8 mouse cellular contexts compared by ENCODE assay signal in genomic region chr10:95773425-95773980, GRCm38 (mm10).
A peak's percentile ranks its signal among the peaks of the same experiment; 100 is the strongest.
DNase-seq lines count a peak whose midpoint lies in the region; ATAC-seq lines count a peak whose summit lies in the region.

No protein-coding gene starts in this region.

- WGBS in kidney, embryonic 14.5 days: 79% methylated on average over 16 of the region's 16 CpGs
- WGBS in forebrain, embryonic 10.5 days: 88% methylated on average over 16 of the region's 16 CpGs

- peak; percentile 46 for ATAC-seq in kidney, embryonic 14.5 days (ENCODE audit: low FRiP score, low TSS enrichment)
- ATAC-seq in frontal cortex, adult (ENCODE audit: low TSS enrichment): no peak

- DNase-seq in adrenal gland, adult (ENCODE audit: inconsistent age in 2 of 2, low spot score in 1 of 2): peak; percentile 67 to 77
- DNase-seq in adrenal gland, adult 8-10 months: no peak
- DNase-seq in heart, adult 18-20 months: peak; percentile 77 to 88
- DNase-seq in lung, postnatal 4 days: peak; percentile 51 to 72
- no peak for DNase-seq in B cell, adult 2 months
- no peak for DNase-seq in forebrain, embryonic 10.5 days (ENCODE audit: extremely low spot score, low spot score)

- H3K27me3 ChIP-seq in kidney, embryonic 14.5 days (ENCODE audit: control insufficient read depth, insufficient read depth, low read length): no peaks in the 10 kb centered on the region
- H3K27me3 ChIP-seq in forebrain, embryonic 10.5 days (ENCODE audit: poor library complexity, severe bottlenecking): no peaks in the 10 kb centered on the region

- H3K4me1 ChIP-seq in kidney, embryonic 14.5 days (ENCODE audit: control insufficient read depth, insufficient read depth, low read length): no peaks in the 10 kb centered on the region
- H3K4me1 ChIP-seq in forebrain, embryonic 10.5 days: peaks cover 6% of the 10 kb centered on the region

- H3K9me3 ChIP-seq in kidney, embryonic 14.5 days (ENCODE audit: control insufficient read depth, low read length): no peaks in the 10 kb centered on the region
- H3K9me3 ChIP-seq in forebrain, embryonic 10.5 days: no peaks in the 10 kb centered on the region

- H3K36me3 ChIP-seq in kidney, embryonic 14.5 days (ENCODE audit: control insufficient read depth, insufficient read depth, low read length): no peaks in the 10 kb centered on the region
- no peaks in the 10 kb centered on the region for H3K36me3 ChIP-seq in forebrain, embryonic 10.5 days (replicated peaks)

- H3K4me2 ChIP-seq in kidney, embryonic 14.5 days (replicated peaks; ENCODE audit: low read depth, low read length): no peak overlapping the region

- no peak overlapping the region for H3K27ac ChIP-seq in kidney, embryonic 14.5 days (ENCODE audit: low read depth, low read length)
- no peak overlapping the region for H3K27ac ChIP-seq in forebrain, embryonic 10.5 days

- H3K4me3 ChIP-seq in kidney, embryonic 14.5 days (ENCODE audit: low read length): no peak overlapping the region
- no peak overlapping the region for H3K4me3 ChIP-seq in forebrain, embryonic 10.5 days

- no peak overlapping the region for H3K9ac ChIP-seq in kidney, embryonic 14.5 days (ENCODE audit: low read depth, low read length)

Comparison
In these comparisons a context has a peak if more than half of its experiments do, and no peak if none do; other contexts are left out.
1. DNase-seq: peak in adrenal gland, adult (2 of 2), heart, adult 18-20 months (2 of 2) and lung, postnatal 4 days (2 of 2); none in adrenal gland, adult 8-10 months (single experiment), B cell, adult 2 months (0 of 2) and forebrain, embryonic 10.5 days (single experiment).